Mouse (Mus musculus): ENCODE measurements around the gene Col4a3bp. TPM values are rescaled to one million over a fixed set of nuclear protein-coding genes. Genes with fewer than 3 reads are reported as not detected.

Col4a3bp gene
- 4.3 and 5.6 TPM in 2 replicates for polyA plus RNA-seq (2015; fragmentation: Nextera tagmentation; extraction: Ambion mirVana)

GRCm38 (mm10) chr13:96542081-96542889 is at the start of gene Col4a3bp, which contains the start of gene Polk:
TSS of gene Col4a3bp (plus strand) at chr13:96542618.
TSS of gene Polk (minus strand) at chr13:96542579.
- ATAC-seq (ENCODE audit: low read depth) (peak; percentile 99), DNase-seq (peak; percentile 96)
- no peaks in the 10 kb centered on the region for H3K36me3 ChIP-seq
- no peaks in the 10 kb centered on the region for H3K9me3 ChIP-seq (replicated peaks)
- H3K27me3 ChIP-seq = no peaks in the 10 kb centered on the region
- peak within 1 kb of the TSS; percentile 79 for H3K4me2 ChIP-seq
- H3K9ac ChIP-seq = peak within 1 kb of the TSS; percentile 95
- H3K4me3 ChIP-seq (replicated peaks) = peak within 1 kb of the TSS; percentile 86
- under 1% methylated on average over 46 of the region's 50 CpGs for WGBS (ENCODE audit: insufficient replicate concordance)
- peak within 1 kb of the TSS; percentile 93 for H3K27ac ChIP-seq
- peaks cover 45% of the 10 kb centered on the region for H3K4me1 ChIP-seq (replicated peaks)

GRCm38 (mm10) chr13:96496630-96497029 is 45.8 kb upstream of the Col4a3bp start:
- Histone ChIP-seq H3K9me3 (replicated peaks) (no peaks in the 10 kb centered on the region), H3K27ac (no peak overlapping the region), H3K4me3 (replicated peaks) (no peak overlapping the region), H3K27me3 (no peaks in the 10 kb centered on the region), H3K4me1 (replicated peaks) (no peaks in the 10 kb centered on the region), H3K4me2 (no peak overlapping the region), H3K36me3 (peaks cover 10% of the 10 kb centered on the region), H3K9ac (no peak overlapping the region)
- WGBS (ENCODE audit: insufficient replicate concordance) = 38% methylated on average over 8 of the region's 8 CpGs
- DNase-seq = no peak
- no peak for ATAC-seq (ENCODE audit: low read depth)

DNA sequence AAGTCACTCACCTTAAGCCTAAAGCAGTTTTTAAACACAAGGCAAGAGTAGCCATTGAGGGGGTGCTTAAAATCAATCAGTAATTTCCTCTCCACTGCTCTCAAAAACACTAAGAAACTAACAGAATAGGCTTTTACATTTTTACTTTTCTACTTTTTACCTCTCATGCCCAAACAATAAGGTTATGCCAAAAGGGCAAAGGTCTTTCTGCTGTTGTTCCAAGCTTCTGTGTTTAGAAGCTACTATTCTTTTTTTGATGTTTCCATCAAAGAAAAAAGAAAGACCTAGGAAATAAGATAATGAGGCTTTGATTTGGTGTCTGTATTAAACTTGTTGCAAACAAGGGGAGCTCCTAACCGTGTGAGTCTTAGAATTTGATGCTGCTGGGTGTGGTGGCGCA is 42.5 kb upstream of the Col4a3bp start:
- no peaks in the 10 kb centered on the region for H3K27me3 ChIP-seq
- peaks cover 10% of the 10 kb centered on the region for H3K36me3 ChIP-seq
- H3K9me3 ChIP-seq (replicated peaks) = no peaks in the 10 kb centered on the region
- H3K27ac ChIP-seq = no peak overlapping the region
- no peak overlapping the region for H3K4me2 ChIP-seq
- no peak overlapping the region for H3K4me3 ChIP-seq (replicated peaks)
- H3K4me1 ChIP-seq (replicated peaks) = no peaks in the 10 kb centered on the region
- no peak for ATAC-seq (ENCODE audit: low read depth)
- no peak overlapping the region for H3K9ac ChIP-seq
- 66% methylated on average over 2 of the region's 2 CpGs for WGBS (ENCODE audit: insufficient replicate concordance)
- no peak for DNase-seq

GRCm38 (mm10) chr13:96505661-96506060 is 36.8 kb upstream of the Col4a3bp start:
- H3K4me3 ChIP-seq (replicated peaks) = no peak overlapping the region
- peaks cover 7% of the 10 kb centered on the region for H3K36me3 ChIP-seq
- no peaks in the 10 kb centered on the region for H3K27me3 ChIP-seq
- WGBS (ENCODE audit: insufficient replicate concordance) = 77% methylated on average over 4 of the region's 4 CpGs
- no peak overlapping the region for H3K27ac ChIP-seq
- DNase-seq (no peak), ATAC-seq (ENCODE audit: low read depth) (no peak)
- no peaks in the 10 kb centered on the region for H3K9me3 ChIP-seq (replicated peaks)
- H3K9ac ChIP-seq = no peak overlapping the region
- H3K4me2 ChIP-seq = no peak overlapping the region
- H3K4me1 ChIP-seq (replicated peaks) = peaks cover 9% of the 10 kb centered on the region

DNA sequence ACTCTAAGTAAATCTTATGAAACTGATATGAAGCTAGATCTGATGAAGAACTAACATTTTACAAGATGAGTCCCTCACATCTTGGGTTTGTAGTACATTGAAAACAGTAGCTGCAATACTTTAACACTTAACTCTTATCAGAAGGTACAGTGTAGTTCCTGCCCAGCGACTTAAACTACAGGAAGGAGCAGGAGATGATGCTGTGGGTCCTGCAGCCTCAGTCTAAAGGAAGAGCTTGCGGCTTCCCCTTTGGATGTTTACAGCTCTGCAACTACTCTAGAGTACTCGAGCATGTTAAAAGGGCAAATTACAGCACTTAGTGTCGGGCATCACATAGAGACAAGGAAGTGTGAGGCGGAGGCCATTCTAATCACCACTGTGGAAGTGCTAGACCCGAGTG is 36.1 kb upstream of the Col4a3bp start:
- Histone ChIP-seq H3K9ac (no peak overlapping the region), H3K4me1 (replicated peaks) (peaks cover 12% of the 10 kb centered on the region), H3K27ac (no peak overlapping the region), H3K4me3 (replicated peaks) (no peak overlapping the region), H3K4me2 (no peak overlapping the region), H3K36me3 (0 out of 2 replicates have a peak, but pooled peaks cover 4% of the 10 kb centered on the region), H3K9me3 (replicated peaks) (no peaks in the 10 kb centered on the region), H3K27me3 (no peaks in the 10 kb centered on the region)
- no peak for DNase-seq
- 33% methylated on average over 6 of the region's 6 CpGs for WGBS (ENCODE audit: insufficient replicate concordance)
- no peak for ATAC-seq (ENCODE audit: low read depth)

DNA sequence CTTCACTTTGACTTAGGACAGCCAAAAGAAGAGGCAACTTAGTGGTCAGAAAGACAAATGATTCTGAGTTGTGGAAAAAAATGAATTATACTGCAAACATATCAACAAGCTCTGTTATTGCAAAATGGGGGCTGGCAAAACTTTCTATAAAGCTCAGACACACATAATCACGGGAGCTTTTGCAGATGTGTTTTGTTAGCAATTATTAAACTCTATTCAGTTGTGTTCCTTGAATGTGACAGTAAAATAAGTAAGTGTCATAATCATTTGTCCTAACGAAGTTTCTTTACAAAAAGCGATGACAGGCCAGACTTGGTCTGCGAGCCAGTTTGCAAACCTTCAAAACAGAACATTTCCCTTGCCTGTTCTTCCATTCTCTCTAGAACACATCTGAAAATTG is 34.9 kb upstream of the Col4a3bp start:
- H3K4me1 ChIP-seq (replicated peaks) = peaks cover 16% of the 10 kb centered on the region
- 85% methylated on average over 4 of the region's 4 CpGs for WGBS (ENCODE audit: insufficient replicate concordance)
- DNase-seq = no peak
- H3K27me3 ChIP-seq = no peaks in the 10 kb centered on the region
- no peak for ATAC-seq (ENCODE audit: low read depth)
- no peak overlapping the region for H3K4me2 ChIP-seq
- H3K9me3 ChIP-seq (replicated peaks) = no peaks in the 10 kb centered on the region
- H3K27ac ChIP-seq = no peak overlapping the region
- no peak overlapping the region for H3K4me3 ChIP-seq (replicated peaks)
- H3K9ac ChIP-seq = no peak overlapping the region
- 0 out of 2 replicates have a peak, but pooled peaks cover 4% of the 10 kb centered on the region for H3K36me3 ChIP-seq

GRCm38 (mm10) chr13:96510635-96511034 is 31.8 kb upstream of the Col4a3bp start:
- H3K9me3 ChIP-seq (replicated peaks) = no peaks in the 10 kb centered on the region
- H3K27ac ChIP-seq = 0 out of 2 replicates have a peak overlapping the region, but pooled peaks have one; percentile 24
- peaks cover 16% of the 10 kb centered on the region for H3K4me1 ChIP-seq (replicated peaks)
- no peak overlapping the region for H3K9ac ChIP-seq
- H3K4me3 ChIP-seq (replicated peaks) = no peak overlapping the region
- DNase-seq (no peak), ATAC-seq (ENCODE audit: low read depth) (0 out of 2 replicates have a peak, but pooled peaks have one; percentile 47)
- H3K27me3 ChIP-seq = no peaks in the 10 kb centered on the region
- 22% methylated on average over 13 of the region's 13 CpGs for WGBS (ENCODE audit: insufficient replicate concordance)
- no peak overlapping the region for H3K4me2 ChIP-seq
- 0 out of 2 replicates have a peak, but pooled peaks cover 4% of the 10 kb centered on the region for H3K36me3 ChIP-seq

DNA sequence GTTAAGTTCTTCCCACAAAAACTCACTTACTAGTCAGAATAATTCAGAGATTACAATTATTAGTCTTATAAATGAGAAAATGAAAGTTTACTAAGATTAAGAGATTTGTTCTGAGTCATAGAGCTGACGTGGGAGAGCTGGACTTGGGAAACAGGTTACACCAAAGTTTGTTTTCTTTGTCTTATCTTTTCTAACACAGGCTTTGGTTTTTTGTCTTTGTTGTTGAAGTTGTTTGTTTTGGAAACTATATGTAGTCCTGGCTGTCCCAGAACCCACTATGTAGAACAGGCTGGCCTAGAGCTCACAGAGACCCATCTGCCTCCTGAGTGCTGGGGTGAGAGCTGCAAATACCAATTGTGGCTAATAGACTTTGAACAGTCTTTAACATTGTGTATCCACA is 31.2 kb upstream of the Col4a3bp start:
- no peaks in the 10 kb centered on the region for H3K9me3 ChIP-seq (replicated peaks)
- peaks cover 18% of the 10 kb centered on the region for H3K4me1 ChIP-seq (replicated peaks)
- no peak overlapping the region for H3K27ac ChIP-seq
- 46% methylated on average over 1 of the region's 1 CpGs for WGBS (ENCODE audit: insufficient replicate concordance)
- no peak overlapping the region for H3K4me2 ChIP-seq
- no peak for ATAC-seq (ENCODE audit: low read depth)
- no peaks in the 10 kb centered on the region for H3K27me3 ChIP-seq
- DNase-seq = no peak
- H3K36me3 ChIP-seq = 0 out of 2 replicates have a peak, but pooled peaks cover 4% of the 10 kb centered on the region
- no peak overlapping the region for H3K4me3 ChIP-seq (replicated peaks)
- no peak overlapping the region for H3K9ac ChIP-seq

DNA sequence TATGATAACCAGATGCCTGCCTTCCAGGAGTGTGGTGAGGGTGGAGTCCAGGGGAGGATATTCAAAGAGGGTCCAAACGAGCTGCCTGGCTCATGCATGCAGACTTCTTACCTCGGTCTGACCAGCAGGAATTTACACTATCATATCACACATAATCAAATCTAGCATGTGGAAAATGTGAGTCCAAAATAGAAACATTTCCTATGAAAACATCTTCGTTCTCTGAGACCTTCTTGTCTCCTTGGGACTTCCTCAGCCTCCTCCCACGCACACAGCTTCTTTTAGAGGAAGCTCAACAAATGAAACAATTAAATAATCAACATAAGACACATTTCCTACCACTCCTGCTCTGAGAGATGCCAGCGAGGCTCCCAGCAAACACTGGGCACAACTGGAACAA is 30.5 kb upstream of the Col4a3bp start:
- WGBS (ENCODE audit: insufficient replicate concordance) = 39% methylated on average over 5 of the region's 5 CpGs
- Histone ChIP-seq H3K4me1 (replicated peaks) (peaks cover 16% of the 10 kb centered on the region), H3K4me2 (no peak overlapping the region), H3K27me3 (no peaks in the 10 kb centered on the region), H3K9ac (no peak overlapping the region), H3K4me3 (replicated peaks) (no peak overlapping the region), H3K9me3 (replicated peaks) (no peaks in the 10 kb centered on the region), H3K27ac (no peak overlapping the region), H3K36me3 (0 out of 2 replicates have a peak, but pooled peaks cover 4% of the 10 kb centered on the region)
- ATAC-seq (ENCODE audit: low read depth) (no peak), DNase-seq (no peak)

DNA sequence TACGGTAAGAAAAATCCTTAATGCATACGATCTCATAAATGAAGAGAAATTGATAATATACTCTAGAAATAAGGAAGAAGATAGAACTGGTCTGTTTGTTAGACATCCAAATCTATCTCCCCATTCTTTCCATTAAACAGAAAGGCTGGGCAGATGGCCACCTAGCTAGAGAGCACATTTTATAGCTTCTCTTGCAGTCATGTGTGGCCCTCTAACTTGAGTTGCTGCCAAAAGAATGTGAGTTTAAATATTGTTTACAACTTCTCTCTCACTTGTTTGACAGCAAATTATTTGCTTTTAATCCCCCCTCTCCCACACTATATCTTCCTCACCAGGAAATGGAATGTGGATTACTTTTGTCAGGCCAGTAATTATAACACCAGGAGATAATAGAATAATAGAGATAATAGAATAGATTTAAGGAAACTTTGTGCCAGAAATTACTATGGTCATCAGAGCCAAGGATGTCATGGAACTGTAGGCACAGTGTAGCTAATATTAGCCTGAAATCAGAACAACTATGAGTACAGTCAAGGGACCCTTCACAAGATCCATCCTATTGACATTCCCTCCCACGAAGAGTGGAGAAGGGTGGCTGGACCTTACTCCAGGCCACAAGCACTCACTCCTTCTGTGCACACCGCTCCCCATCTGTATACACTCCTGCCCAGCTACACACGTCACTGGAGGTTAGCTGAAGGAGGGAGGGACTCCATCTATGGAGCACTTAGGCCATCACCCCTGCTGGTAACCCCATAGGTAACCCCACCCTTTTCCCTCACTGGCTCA is 28.1 kb upstream of the Col4a3bp start:
- no peaks in the 10 kb centered on the region for H3K36me3 ChIP-seq
- no peak overlapping the region for H3K9ac ChIP-seq
- H3K27ac ChIP-seq = no peak overlapping the region
- peaks cover 16% of the 10 kb centered on the region for H3K4me1 ChIP-seq (replicated peaks)
- H3K4me2 ChIP-seq = no peak overlapping the region
- H3K4me3 ChIP-seq (replicated peaks) = no peak overlapping the region
- DNase-seq (no peak), ATAC-seq (ENCODE audit: low read depth) (no peak)
- WGBS (ENCODE audit: insufficient replicate concordance) = 82% methylated on average over 5 of the region's 5 CpGs
- no peaks in the 10 kb centered on the region for H3K27me3 ChIP-seq
- H3K9me3 ChIP-seq (replicated peaks) = no peaks in the 10 kb centered on the region

GRCm38 (mm10) chr13:96516249-96516648 is 26.2 kb upstream of the Col4a3bp start:
- no peaks in the 10 kb centered on the region for H3K36me3 ChIP-seq
- H3K27ac ChIP-seq = no peak overlapping the region
- H3K27me3 ChIP-seq = no peaks in the 10 kb centered on the region
- H3K9ac ChIP-seq = no peak overlapping the region
- DNase-seq = no peak
- H3K4me2 ChIP-seq = no peak overlapping the region
- ATAC-seq (ENCODE audit: low read depth) = no peak
- 0 out of 2 replicates have a peak, but pooled peaks cover 7% of the 10 kb centered on the region for H3K4me1 ChIP-seq (replicated peaks)
- 83% methylated on average over 9 of the region's 9 CpGs for WGBS (ENCODE audit: insufficient replicate concordance)
- no peaks in the 10 kb centered on the region for H3K9me3 ChIP-seq (replicated peaks)
- H3K4me3 ChIP-seq (replicated peaks) = no peak overlapping the region

Measured in liver, embryonic 13.5 days (tissue).